Mouse (Mus musculus) embryo, embryonic 9.5 days (tissue): ENCODE data around the gene Gm20075.
"Not testable (repeated sequence)": the region's sequence is repeated elsewhere in the genome, so short reads cannot be mapped to it uniquely, and the experiment has no call there.

Experiments
- DNase-seq: peaks from one replicate; pipeline ENCODE4 v3.0.0-alpha.2; 2017; ENCODE audit errors: extremely low spot score

The Gm20075 gene

GRCm38 (mm10) chr13:96081276-96081675 lies at the start of gene Gm20075:
Gm20075 (minus strand) TSS chr13:96081376.
- not testable (repeated sequence) for DNase-seq

- DNase-seq, result no peak
These were observed 47.9 kb upstream of the Gm20075 start for GRCm38 (mm10) chr13:96129081-96129480.

- no peak for DNase-seq
These were observed 45.5 kb upstream of the Gm20075 start for GRCm38 (mm10) chr13:96126669-96127068.

GRCm38 (mm10) chr13:96125011-96125410 lies 43.8 kb upstream of the Gm20075 start:
- DNase-seq, result no peak

GRCm38 (mm10) chr13:96112711-96113110 lies 31.5 kb upstream of the Gm20075 start:
- DNase-seq, result no peak

GRCm38 (mm10) chr13:96110767-96111166 lies 29.6 kb upstream of the Gm20075 start:
- DNase-seq, result no peak

GRCm38 (mm10) chr13:96106367-96106766 lies 25.2 kb upstream of the Gm20075 start:
- DNase-seq, result no peak

GRCm38 (mm10) chr13:96090929-96091328 lies 9.8 kb upstream of the Gm20075 start:
- DNase-seq, result no peak

GRCm38 (mm10) chr13:96085581-96086302 lies 4.6 kb upstream of the Gm20075 start:
- no peak for DNase-seq

- not testable (repeated sequence) for DNase-seq
These were observed 578 bp upstream of the Gm20075 start, which contains the start of gene Gm17190 for GRCm38 (mm10) chr13:96081754-96082153. Gm17190 (plus strand) TSS chr13:96082054.

GRCm38 (mm10) chr13:96073555-96073954 lies 7.6 kb downstream of the Gm20075 start:
- no peak for DNase-seq

- no peak for DNase-seq
These were observed 28.4 kb downstream of the Gm20075 start for GRCm38 (mm10) chr13:96052755-96053154.

- DNase-seq, result no peak
These were observed 35.8 kb downstream of the Gm20075 start for GRCm38 (mm10) chr13:96045396-96045795.

GRCm38 (mm10) chr13:96040275-96041042 lies 40.7 kb downstream of the Gm20075 start:
- DNase-seq, result no peak

- DNase-seq, result no peak
These were observed 41.6 kb downstream of the Gm20075 start for GRCm38 (mm10) chr13:96039536-96039935.

- peak; percentile 63 for DNase-seq
These were observed 50.6 kb downstream of the Gm20075 start for GRCm38 (mm10) chr13:96030368-96031223.
